Mouse (Mus musculus): ENCODE measurements around the gene Zfp217. TPM values are rescaled to one million over a fixed set of nuclear protein-coding genes. Genes with fewer than 3 reads are reported as not detected.
"Not testable (repeated sequence)": the region's sequence is repeated elsewhere in the genome, so short reads cannot be mapped to it uniquely, and the experiment has no call there.

Zfp217 gene
- 10 to 100 TPM in 1 of 2 experiments, 1 to 10 TPM in 1; 7.7 to 10.1 TPM for total RNA-seq (2021)
- long read RNA-seq, experiment 1: 0 reads
- long read RNA-seq, experiment 2: 0 reads

DNA sequence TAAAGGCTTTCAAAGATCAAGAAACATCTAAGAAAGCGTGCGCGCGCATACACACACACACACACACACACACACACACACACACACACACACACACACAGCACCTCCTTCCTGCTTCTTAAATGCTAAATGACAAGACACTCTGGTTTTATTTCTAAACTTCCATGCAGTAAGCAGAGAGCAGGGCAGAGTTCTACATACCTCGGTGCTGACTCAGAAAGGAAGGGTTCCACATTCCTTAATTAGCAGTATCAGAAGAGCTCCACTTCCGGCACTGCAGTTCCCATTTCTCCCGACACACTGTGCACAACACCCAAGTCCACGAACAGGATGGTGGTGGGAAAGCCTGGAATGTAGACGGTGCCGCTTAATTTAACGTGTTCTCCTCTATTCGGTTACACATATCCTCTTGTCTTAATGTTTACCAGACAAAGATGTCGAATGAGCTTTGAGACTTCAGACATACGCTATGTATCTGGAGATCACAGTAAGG, at the start of gene Zfp217:
Gene Zfp217 (minus strand): TSS at position 443 of the 493 bp plus-strand sequence.
- intact Hi-C loops (cut with DNase I; ENCODE audit: low total_unique reads): no loop called here
- DNase-seq: no peak

- no peak for DNase-seq
- intact Hi-C loops (cut with DNase I; ENCODE audit: low total_unique reads): no loop called here
Observed at GRCm38 (mm10) chr2:170195542-170196089, 47.7 kb upstream of the Zfp217 start.

DNA sequence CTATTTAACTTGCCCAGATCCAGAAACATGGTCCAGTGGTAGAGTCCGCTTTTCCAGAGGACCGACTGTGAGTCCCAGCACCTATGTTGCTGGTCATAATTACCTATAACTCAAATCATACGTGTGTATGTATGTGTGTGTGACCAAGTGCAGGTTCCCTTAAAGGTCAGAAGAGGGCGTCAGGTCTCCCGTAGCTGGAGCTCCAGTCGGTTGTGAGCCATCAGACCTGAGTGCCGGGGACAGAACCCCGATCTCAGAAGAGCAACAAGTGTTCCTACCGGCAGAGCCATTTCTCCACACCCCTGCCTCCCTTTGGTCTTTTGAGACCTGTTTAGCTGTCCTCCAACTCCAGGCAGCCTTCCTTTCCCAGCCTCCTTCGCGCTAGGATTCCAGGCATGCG, 46.9 kb upstream of the Zfp217 start:
- DNase-seq: no peak
- intact Hi-C loops (cut with DNase I; ENCODE audit: low total_unique reads): no loop called here

DNA sequence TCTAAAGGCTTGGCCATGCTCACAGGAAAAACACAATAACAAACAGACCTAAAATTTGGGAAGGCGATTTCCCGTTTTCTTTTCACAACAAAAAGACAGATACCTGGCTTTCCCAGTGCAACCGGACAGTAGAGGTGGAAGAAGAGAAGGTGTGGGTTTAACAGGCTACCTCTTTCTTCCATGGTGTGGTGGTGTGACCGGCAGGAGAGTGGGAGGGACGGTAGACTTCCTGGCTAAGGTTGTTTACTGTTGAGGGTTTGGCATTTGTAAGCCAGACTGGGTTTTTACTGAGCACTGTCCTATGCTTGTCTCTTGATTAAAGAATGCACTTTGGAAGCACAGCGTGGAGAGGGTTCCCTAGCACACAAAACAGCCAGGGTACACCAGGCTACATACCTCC, 45.9 kb upstream of the Zfp217 start:
- no peak for DNase-seq
- intact Hi-C loops (cut with DNase I; ENCODE audit: low total_unique reads): no loop called here

DNA sequence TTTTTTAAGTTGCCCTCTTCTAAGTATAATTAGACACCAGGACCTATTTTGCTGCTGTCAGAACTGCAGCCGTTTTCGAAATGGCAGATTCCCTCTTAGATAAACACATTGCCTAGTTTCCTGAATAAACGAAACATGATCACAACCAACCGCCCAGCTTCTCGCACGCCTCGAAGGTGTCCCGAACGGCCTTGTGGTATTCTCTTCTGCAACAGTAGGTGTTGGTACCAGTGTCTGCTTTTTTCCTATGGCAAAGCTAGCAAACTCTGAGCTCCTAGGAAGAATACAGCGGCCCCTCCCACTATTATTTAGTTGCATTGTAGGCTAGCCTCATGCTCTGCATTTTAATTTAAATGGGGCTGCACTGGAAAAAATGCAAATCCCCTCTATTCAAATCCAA, 45.3 kb upstream of the Zfp217 start:
- intact Hi-C loops (cut with DNase I; ENCODE audit: low total_unique reads): no loop called here
- no peak for DNase-seq

GRCm38 (mm10) chr2:170192731-170193149, 44.8 kb upstream of the Zfp217 start:
- intact Hi-C loops (cut with DNase I; ENCODE audit: low total_unique reads): no loop called here
- no peak for DNase-seq

DNA sequence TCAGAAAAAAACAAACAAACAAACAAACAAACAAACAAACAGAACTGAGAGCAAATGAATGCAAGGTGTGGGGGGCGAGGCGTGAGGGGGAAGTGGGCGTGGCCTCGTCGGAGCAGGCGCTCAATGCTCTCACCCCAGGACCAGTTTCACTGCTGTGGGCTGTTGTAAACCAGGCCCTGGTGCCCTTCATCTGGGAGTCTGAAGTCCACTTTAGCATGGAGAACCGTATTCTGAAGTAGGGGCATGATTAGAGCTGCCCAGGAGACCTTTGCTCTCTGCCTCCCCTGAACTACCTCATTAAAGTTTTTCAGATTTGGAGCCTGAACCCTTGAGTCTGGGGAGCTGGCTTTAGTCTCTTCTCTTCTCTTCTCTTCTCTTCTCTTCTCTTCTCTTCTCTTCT, 40.8 kb upstream of the Zfp217 start:
- intact Hi-C loops (cut with DNase I; ENCODE audit: low total_unique reads): no loop called here
- no peak for DNase-seq

- no peak for DNase-seq
- intact Hi-C loops (cut with DNase I; ENCODE audit: low total_unique reads): no loop called here
Observed at GRCm38 (mm10) chr2:170185137-170185837, 37.4 kb upstream of the Zfp217 start.

GRCm38 (mm10) chr2:170184175-170184983, 36.5 kb upstream of the Zfp217 start:
- intact Hi-C loops (cut with DNase I; ENCODE audit: low total_unique reads): no loop called here
- peak; percentile 68 for DNase-seq

- no peak for DNase-seq
- intact Hi-C loops (cut with DNase I; ENCODE audit: low total_unique reads): no loop called here
Observed at GRCm38 (mm10) chr2:170183851-170184174, 35.9 kb upstream of the Zfp217 start.

- intact Hi-C loops (cut with DNase I; ENCODE audit: low total_unique reads): no loop called here
- DNase-seq: no peak
Observed at GRCm38 (mm10) chr2:170181862-170182261, 34.0 kb upstream of the Zfp217 start.

DNA sequence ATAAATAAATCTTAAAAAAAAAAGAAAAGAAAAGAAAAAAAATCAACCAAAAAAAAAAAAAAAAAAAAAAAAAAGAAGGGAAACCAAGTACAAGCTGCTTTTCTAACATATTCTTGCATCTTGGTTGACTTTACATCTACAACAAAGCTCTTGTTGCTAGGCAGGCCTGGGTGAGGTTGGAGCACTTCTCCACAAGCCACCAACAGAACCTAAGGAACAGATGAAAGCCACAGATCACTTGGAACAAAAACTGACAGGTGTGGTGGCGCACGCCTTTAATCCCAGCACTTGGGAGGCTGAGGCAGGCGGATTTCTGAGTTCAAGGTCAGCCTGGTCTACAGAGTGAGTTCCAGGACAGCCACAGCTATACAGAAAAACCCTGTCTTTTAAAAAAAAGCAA, 32.9 kb upstream of the Zfp217 start:
- intact Hi-C loops (cut with DNase I; ENCODE audit: low total_unique reads); DNase-seq: not testable (repeated sequence)

DNA sequence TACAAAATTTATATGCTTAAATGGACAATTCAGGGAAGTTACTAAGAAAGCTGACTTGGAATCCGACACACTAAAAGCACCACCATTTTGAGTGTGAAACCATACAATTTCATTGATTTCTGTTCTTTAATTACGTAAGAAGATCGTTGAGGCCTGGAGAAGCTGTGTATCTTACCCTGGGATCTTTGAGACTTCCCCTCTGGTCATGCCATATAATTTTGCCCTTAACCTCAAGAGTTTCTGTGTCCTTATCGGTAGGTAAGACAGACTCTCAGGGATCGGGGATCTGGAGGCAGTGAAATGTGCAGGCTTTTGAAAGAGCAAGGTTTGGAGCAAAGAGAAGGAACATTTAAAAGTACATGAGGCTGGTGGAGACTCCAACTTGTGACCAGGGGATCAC, 31.4 kb upstream of the Zfp217 start:
- intact Hi-C loops (cut with DNase I; ENCODE audit: low total_unique reads): no loop called here

DNA sequence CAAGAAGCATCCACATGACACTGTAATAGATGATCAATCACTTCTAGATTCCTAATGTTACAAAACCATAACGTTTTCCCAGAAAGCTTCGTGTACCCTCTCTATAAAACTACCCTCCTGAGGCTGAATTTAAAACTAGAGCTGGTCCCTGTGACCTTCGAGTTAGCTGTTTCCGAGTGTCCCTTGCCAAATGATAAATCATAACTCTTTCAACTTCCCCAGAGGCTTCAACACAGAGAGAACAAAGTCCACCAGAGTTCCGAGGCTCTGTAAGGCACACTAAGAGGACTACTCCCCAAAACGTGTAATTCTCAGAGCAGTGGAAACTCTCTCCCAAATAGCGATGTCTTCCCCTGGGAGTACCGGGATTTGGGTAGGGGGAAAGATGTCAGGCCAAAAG, 29.4 kb upstream of the Zfp217 start:
- intact Hi-C loops (cut with DNase I; ENCODE audit: low total_unique reads): no loop called here
- no peak for DNase-seq

More for the DNA sequence above, 31.4 kb upstream of the Zfp217 start:
- no peak for DNase-seq

DNA sequence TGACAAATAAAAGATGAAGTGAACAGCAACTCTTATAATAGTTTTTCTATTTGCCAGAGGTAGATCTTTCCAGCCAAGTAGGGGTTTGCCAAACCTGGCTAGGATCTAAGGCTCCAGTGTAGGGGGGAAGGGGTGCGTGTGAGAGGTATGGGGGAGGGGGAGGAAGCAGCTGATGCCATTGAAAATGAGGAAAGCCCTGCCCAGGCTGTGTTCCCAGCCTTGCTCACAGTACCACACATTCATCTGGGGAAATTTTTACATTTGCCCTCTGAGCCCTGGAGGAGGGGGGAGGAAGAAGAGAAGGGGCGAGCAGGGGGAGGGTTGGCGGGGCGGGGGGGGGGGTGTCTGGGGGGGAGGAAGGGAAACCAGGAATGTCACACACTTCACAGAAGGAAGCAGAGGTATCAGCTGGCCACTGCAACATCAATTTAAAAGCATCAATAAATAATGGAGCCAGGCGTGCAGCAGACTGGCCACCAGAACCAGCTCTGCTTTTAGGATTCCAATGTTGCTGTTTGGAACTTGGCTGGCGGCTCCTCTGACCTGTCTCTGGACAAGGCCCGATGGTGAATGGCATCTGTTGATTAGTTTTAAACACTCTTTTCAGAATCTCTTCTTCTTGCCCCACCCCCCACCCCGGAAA, 28.5 kb upstream of the Zfp217 start:
- intact Hi-C loops (cut with DNase I; ENCODE audit: low total_unique reads): no loop called here

DNA sequence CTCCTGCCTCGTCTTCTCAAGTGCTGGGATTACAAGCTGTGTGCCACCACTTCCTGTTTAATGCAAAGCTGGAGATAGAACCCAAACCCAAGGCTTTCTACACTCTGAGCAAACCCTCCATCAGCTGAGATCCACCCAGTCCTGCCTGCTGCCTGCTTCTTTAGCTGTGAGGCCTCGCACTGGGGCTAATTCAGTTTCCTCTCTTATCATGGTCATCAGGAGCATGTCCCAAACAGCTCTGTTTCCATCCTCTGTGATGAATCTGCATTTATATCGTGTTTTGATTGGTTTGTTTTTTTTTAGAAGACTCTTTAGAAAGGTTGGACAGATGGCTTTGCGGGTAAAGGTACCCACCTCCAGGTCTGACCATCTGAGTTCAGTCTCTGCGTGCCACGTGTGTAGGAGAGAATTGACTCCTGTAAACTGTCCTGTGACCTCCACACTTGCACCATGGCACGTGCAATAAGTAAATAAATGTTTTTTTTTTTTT, 27.8 kb upstream of the Zfp217 start:
- intact Hi-C loops (cut with DNase I; ENCODE audit: low total_unique reads): no loop called here

More for the DNA sequence above, 28.5 kb upstream of the Zfp217 start:
- DNase-seq: no peak

GRCm38 (mm10) chr2:170175190-170175589, 27.3 kb upstream of the Zfp217 start:
- DNase-seq: no peak
- intact Hi-C loops (cut with DNase I; ENCODE audit: low total_unique reads): no loop called here

More for the DNA sequence above, 27.8 kb upstream of the Zfp217 start:
- no peak for DNase-seq

GRCm38 (mm10) chr2:170169062-170169461, 21.2 kb upstream of the Zfp217 start:
- no peak for DNase-seq
- intact Hi-C loops (cut with DNase I; ENCODE audit: low total_unique reads): no loop called here

DNA sequence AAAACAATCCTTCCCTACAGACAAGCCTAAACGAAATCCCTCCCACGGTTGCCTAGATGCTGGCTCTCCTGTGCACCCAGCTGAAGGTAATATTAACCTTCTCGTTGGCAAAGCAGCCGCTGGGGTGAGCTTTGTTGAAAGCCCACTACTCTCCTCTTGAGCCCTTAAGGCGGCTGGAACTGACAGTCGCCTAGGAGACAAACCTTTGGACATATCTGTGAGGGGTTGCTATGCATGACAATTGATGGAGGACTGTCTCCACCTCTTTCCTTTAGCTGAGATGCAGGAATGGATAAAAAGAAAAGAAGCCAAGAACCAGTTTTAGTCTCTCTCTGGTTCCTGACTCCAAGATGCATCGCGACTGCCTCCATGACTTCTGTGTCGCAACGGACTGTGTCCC, 17.7 kb upstream of the Zfp217 start:
- DNase-seq: no peak
- intact Hi-C loops (cut with DNase I; ENCODE audit: low total_unique reads): no loop called here

Measured in gastrocnemius, postnatal 14 days (tissue).